Mouse (Mus musculus): Measurements from ENCODE around the gene 1700061G19Rik.

DNA sequence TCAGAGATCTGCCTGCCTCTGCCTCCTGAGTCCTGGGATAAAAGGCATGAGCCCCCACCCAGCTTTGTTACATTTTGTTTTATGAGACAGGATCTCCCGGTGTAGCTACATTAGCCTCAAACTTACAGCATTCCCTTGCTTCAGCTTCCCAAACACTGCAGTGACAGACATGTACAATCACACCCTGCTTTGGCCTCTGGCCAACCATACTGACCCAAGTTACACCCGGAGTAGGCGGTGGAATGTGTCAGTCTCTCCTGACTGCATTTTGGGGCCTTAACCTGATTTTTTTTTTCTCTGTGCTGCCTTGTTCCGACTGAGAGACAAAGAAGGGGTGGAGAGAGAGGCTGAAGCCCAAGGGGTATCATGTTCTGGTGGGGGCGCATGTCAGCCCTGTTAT lies 9.1 kb downstream of the 1700061G19Rik start:
- no peak for TF ChIP-seq POLR2A (IDR thresholded peaks at IDR 0.05; ENCODE audit: borderline replicate concordance, low read depth, low read length)
- TF ChIP-seq CTCF (IDR thresholded peaks at IDR 0.05; ENCODE audit: low read depth, low read length), result no peak

Data from bone marrow macrophage, adult 2 months (primary cell).